Mouse (Mus musculus) frontal cortex, postnatal 10 days (tissue): Measurements from ENCODE around the gene Gtpbp8.

ENCODE experiments used
- DNase-seq, 2 experiments: peaks; one replicate each; pipeline ENCODE4 v3.0.0; 2022; ENCODE audit warnings: low spot score in 2 of 2, mixed read lengths in 1 of 2

Gene Gtpbp8

DNA sequence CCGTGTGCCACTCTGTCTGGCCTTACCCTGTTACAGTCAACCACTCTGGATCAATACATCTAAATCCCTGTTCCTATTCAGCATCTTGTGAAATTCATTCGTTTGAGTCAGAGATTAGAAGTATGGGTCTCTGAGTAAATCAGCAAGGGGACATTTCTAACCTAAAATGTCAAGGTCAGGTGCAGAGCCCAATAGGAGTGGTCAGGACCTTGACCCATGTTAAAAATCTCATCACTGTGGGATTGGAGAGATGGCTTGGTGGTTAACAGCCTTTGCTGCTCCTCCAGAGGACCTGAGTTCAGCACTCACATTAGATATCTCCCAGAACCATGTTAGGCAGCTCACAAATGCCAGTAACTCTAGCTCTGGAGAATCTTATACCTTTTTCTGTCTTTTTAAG is 55.7 kb downstream of the Gtpbp8 start:
- DNase-seq = no peak

DNA sequence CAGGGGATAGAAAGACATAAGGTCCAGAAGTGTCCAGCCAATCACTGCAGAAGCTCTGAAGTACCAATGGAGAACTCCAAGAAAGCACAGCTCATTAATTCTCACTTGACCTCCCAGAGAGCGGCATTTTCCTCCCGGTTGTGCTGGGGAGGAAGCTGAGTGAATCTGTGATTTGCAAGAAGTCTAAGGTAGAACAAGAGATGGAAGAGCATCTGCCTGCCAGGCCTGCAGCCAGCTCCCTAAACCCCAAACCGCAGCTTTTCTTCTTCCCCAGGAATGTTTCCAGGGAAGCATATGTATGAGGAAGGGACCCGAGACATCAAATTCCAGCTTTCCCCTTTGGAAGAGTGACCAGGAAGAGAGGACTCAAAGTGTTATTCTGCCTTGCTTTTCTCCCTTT is 57.7 kb downstream of the Gtpbp8 start:
- DNase-seq = no peak

DNA sequence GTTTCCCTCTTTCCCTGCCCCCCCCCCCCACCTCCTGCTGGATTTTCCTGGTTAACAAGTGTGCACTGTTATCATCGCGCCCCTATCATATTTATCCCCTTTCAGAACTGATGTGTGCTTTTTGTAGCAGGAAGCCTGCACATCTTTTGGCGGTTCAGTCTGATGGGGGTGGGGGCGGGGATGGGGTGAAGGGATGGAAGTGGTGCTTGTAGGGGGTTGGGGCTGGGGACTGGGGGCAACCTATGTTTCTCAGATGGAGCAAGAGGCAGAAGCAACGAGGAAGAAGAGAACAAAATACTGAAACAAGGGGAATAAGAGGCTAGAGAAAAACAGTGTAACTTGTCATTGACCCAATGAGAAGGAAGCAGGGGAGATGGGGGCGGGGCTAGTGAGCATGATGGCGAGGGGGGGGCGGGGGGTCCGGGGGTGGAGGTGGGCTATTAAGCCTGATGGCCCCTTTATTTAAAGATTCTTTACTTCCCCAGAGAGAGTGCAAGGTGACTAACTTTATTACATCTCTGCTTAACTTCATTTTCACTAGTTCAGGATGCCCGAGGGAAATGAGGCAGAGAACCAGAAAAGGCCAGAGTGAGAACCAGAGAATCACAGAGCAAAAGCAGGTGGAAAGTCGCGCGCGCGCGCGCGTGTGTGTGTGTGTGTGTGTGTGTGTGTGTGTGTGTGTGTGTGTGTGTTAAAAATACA is 58.3 kb downstream of the Gtpbp8 start:
- DNase-seq = no peak

DNA sequence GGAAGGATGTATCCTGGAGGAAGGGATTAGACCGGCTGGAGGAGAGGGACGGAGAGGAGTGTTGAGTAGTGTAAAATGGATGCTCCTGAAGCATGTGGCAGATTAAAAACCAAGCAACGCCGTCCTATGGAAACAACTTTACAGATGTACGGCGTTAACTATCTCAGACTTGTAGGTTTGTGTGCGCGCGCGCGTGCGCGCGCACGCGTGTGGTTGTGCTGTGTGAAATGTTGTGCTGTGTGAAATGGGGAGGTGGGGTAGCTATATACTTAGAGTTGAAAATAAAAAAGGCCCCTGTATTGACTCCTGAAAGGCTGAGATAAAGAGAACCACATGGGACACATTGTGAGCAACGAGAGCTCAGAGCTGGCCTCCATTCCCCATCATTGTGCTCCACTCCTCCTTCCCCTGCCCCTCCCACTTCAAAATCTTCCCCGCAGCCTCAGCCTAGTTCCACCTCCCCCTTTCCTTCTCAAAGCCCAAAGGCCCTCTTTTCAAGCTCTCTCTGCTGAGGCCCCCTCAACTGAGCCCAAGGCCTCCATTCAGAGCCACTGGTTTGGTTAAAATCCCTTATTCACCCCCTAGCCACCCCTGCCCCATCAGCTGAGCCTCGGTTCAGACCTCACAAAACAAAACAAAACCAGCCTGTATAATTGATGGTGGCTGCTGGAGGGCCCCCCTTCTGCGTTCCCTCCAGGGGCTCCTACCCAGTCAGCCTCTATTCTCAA is 59.0 kb downstream of the Gtpbp8 start:
- DNase-seq = no peak
